Mouse (Mus musculus): ENCODE results near the gene Gm3618.
"Not testable (repeated sequence)": the region's sequence is repeated elsewhere in the genome, so short reads cannot be mapped to it uniquely, and the experiment has no call there.

The Gm3618 gene

GRCm38 (mm10) chr14:6343578-6343977, at the start of gene Gm3618:
TSS of gene Gm3618 (minus strand) at chr14:6343678.
- not testable (repeated sequence) for DNase-seq (ENCODE audit: low spot score)

GRCm38 (mm10) chr14:6390219-6390618, 46.7 kb upstream of the Gm3618 start, which contains the start of gene Gm16440:
TSS of gene Gm16440 (minus strand) at chr14:6390319.
- DNase-seq (ENCODE audit: low spot score), result not testable (repeated sequence)

DNA sequence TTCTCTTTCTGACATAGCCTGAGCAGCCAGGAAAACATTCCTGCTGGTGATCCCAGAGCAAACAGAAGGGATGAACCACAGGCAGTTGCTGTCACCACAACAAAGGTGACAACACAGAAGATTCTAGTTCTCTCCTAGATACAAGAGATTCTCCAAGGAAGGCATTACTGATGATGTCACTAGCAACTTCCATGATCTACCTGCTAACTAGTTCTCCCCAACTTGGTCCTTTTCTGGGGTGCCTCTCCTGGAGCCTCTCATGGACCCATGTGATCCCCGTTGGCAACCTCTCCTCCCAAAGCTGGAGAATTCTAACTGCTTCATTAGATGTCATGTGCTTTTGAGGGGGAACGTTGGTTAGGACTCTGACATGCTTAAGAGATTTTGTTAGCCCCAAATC, 38.7 kb downstream of the Gm3618 start, which contains the start of gene Gm21103:
Gene Gm21103, minus strand, starts transcription at position 101 of the 400 bp plus-strand sequence.
- not testable (repeated sequence) for DNase-seq (ENCODE audit: low spot score)

DNA sequence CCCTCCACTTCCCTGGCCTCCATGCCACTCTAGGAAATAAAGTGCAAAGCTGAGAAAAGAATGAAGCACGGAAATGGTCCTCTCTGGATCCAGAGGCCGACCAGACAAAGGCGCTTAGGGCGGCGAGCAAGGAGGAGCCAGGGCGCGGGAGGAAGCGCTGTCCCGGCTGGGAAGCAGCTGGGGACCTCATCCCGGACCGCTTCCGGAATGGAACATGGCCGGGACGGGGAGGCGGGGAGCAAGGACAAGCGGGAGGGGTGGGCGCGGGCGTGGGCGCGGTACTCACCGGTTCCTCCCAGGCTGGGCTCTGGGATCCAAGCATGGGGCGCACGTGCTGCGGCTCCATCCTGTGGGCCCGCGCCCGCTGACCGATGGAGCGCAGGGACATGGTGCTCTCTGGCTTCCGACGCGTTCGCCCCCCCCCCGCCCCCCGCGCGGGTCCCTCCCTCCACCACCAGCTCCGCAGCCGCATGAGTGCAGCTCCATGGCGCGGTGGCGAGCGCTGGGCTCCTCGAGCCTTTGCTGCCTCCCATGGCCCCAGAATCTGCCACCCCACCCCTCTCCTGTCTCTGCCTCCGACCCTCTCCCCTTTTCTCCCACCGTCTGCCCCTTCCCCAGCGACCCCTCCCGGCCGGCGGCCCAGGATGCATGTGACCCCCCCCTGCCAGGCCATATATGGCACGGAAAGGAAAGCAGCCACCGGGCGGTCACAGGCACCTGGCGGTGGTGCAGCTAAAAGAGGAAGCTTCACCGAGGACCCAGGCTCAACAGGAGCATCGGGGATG, 56.4 kb downstream of the Gm3618 start, which contains the start of gene Gm3411:
Gene Gm3411, minus strand, starts transcription at position 320 of the 785 bp plus-strand sequence.
- DNase-seq (ENCODE audit: low spot score), result peak; percentile 23
